Mouse (Mus musculus): ENCODE data around the gene C5ar2.

The C5ar2 gene

DNA sequence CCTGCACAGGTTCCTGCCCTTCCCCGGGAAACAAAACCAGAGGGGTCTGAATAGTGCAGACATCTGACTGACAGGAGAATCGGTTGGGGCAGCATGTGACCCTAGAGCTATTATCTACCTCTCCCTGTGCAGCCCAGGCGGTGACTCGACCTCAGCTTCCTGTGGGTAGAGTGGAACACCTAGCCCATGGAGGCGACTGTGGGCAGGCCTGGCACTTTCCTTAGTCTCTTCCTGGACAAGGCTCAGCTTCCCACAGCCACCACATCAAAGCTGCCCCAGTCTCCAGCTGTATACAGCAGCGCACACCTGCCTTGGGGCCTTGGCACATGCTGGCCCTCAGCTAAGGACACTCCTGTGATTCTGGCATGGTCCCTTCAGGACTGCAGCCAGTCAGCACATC lies 42.8 kb downstream of the C5ar2 start:
- no peak for DNase-seq (ENCODE audit: low read depth, low spot score)

- DNase-seq (ENCODE audit: low read depth, low spot score), result no peak
These were observed 45.4 kb downstream of the C5ar2 start for GRCm38 (mm10) chr7:16198540-16198939.

DNA sequence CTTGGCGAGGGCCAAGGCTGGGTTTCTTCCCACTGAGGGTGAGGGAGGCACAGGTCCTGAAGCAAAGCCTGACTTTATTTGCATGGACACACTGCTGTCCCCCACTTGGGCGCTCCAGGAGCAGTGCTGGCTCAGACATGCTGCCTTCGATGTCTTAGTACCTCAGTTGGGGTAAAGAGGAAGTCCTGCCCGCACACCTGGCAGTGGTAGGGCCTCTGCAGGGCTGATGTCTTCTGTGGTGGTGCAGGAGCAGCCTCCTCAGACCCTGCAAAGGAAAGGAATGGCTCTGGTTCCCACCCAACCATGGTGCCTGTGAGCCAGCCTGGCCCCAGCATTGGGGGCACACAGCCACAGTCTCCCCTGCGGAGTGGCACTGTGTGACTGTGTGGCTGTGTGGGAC lies 46.8 kb downstream of the C5ar2 start:
- DNase-seq (ENCODE audit: low read depth, low spot score), result no peak

- DNase-seq (ENCODE audit: low read depth, low spot score), result no peak
These were observed 47.3 kb downstream of the C5ar2 start for GRCm38 (mm10) chr7:16196616-16197015.

DNA sequence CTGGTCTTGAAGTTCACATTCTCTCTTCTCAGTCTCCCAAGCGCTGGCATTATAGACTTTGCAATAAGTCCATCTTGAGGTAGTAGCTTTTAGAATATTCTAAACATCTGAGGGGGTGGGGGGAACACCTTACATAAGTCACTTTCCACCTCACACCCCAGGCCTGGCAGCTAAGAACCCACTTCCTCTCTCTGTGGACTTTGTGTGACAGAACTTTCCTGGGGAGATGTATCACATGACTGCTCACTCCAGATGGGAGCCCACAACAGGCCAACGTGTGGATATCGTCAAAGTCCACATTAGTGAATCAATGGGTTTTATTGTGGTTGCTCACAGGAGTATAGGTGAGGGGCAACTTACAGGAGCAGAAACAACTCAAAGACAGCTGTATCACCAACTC lies 50.3 kb downstream of the C5ar2 start:
- no peak for DNase-seq (ENCODE audit: low read depth, low spot score)

GRCm38 (mm10) chr7:16192315-16192714 lies 51.6 kb downstream of the C5ar2 start:
- no peak for DNase-seq (ENCODE audit: low read depth, low spot score)

DNA sequence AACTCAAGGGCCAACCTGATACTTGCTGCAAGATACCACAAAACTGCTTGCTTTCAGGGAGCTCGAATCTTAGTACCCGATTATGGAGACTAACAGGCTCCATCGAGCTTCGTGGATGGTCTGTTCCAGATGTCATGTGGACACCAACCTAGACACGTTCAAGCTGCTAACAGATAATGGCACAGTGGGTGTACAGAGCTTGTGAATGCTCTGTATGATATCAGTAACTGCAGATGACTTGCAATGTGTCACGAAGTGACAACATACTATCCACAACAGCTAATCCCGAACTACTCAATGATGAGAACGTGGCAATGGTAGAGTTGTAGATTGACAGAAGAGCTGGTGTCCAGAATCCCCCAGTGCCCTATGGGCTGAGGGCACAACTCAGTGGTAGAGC lies 56.5 kb downstream of the C5ar2 start:
- DNase-seq (ENCODE audit: low read depth, low spot score), result no peak

Measured in WW6 (cell line).